Mouse (Mus musculus): ENCODE measurements around the gene Cmklr1. TPM values are rescaled to one million over a fixed set of nuclear protein-coding genes. Genes with fewer than 3 reads are reported as not detected.

The Cmklr1 gene
- 2.2 and 3.0 TPM in 2 replicates for polyA plus RNA-seq (2012; rRNA removed)

DNA sequence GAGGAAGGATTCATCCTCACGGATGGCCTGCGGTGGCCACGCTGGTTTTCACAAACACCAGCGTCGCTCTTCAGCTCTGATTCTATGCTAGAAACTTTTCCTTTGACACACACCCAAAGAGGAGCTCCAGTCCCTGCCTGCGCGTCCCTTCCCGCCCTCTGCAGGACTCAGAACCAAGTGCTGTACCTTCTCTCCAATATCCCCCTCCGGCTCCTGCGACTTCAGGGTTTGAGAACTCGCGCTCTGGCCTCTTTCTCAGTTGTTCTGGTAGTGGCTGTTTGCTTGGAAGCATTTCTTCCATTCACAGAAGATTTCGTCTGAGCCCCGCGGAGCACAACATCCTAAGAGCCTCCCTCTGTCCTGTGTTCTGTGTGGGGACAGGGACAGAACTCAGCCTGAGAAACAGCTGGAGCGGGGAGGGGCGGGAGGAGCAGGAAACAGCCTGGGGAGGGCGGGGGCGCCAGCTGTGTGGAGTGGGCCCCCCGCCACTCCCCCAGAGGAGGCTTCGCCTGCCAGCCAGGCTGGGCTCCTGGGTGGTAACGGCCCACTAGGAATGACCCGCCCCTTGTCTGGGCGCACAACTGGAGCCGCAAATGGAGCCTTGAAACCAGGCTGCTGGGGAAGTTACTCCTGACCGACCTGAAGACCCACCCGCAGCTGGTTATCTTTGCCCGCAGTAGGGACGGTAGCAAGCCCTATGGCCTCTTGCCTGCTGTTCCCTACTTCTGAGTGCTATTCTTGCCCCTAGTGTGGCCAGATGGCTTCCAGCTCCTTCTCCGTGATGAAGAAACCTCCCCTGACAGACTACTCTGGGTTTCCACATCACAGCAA lies at the start of gene Cmklr1:
Gene Cmklr1, minus strand, starts transcription at position 392 of the 831 bp plus-strand sequence.
- TF ChIP-seq POLR2A (IDR thresholded peaks at IDR 0.05; ENCODE audit: borderline replicate concordance, insufficient read depth, low read length): no peak
- 0 out of 2 replicates have a peak, but pooled peaks have one; percentile 2 for TF ChIP-seq CTCF (IDR thresholded peaks at IDR 0.05; ENCODE audit: borderline replicate concordance, insufficient read depth, low read depth, low read length)
- Histone ChIP-seq H3K4me3 (replicated peaks; ENCODE audit: insufficient read depth, low read depth, low read length) (no peak within 1 kb of the TSS), H3K27ac (ENCODE audit: insufficient read depth, low read length) (no peak within 1 kb of the TSS), H3K4me1 (ENCODE audit: control insufficient read depth, insufficient read depth, low read length) (peaks cover 9% of the 10 kb centered on the region), H3K27me3 (ENCODE audit: control insufficient read depth, insufficient read depth, low read length) (no peaks in the 10 kb centered on the region)
- peak in 1 of 2 experiments; percentile 31 for DNase-seq
- WGBS: 50% methylated on average over 30 of the region's 30 CpGs

DNA sequence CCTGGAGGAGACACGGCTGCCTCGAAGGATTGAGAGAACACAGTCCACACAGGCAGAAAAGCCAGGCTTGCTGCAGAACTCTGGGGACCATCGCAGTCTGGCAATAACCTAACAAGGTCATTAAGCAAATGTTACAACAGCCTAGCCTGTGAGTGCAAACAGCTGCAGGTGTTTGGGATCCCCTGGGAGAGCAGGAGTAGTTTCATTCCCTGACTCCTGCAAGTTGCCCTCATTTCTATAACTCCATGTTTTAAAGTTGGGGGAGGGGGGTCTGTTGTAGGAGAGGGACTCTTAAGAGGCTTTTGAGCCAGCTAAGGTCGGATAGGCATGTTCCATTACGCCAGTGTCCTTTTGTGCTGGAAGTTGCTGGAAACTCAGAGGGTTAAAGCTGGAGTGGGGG lies 44.2 kb upstream of the Cmklr1 start:
- Histone ChIP-seq H3K4me1 (ENCODE audit: control insufficient read depth, insufficient read depth, low read length) (peaks cover 18% of the 10 kb centered on the region), H3K27me3 (ENCODE audit: control insufficient read depth, insufficient read depth, low read length) (no peaks in the 10 kb centered on the region), H3K4me3 (replicated peaks; ENCODE audit: insufficient read depth, low read depth, low read length) (no peak overlapping the region), H3K27ac (ENCODE audit: insufficient read depth, low read length) (no peak overlapping the region)
- DNase-seq: no peak
- 42% methylated on average over 5 of the region's 5 CpGs for WGBS
- TF ChIP-seq CTCF (IDR thresholded peaks at IDR 0.05; ENCODE audit: borderline replicate concordance, insufficient read depth, low read depth, low read length) (no peak), POLR2A (IDR thresholded peaks at IDR 0.05; ENCODE audit: borderline replicate concordance, insufficient read depth, low read length) (no peak)

DNA sequence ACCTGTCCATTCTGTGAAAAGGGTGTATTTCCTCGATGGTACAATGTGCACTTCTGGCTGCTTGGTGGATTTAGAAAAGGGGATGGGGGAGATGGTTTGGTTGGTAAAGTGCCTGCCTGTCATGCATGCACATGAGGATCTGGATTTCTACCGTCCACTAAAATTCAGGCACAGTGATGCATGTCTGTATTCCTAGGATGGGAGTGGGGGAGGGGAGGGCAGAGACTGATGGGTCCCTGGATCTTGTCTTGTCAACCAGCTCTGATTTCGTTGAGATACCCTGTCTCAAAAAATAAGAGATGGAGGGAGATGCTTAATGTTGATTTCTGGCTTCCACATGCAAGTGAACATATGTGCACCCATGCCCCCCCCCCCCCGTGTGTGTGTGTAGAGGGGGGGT lies 43.8 kb upstream of the Cmklr1 start:
- Histone ChIP-seq H3K27me3 (ENCODE audit: control insufficient read depth, insufficient read depth, low read length) (no peaks in the 10 kb centered on the region), H3K4me3 (replicated peaks; ENCODE audit: insufficient read depth, low read depth, low read length) (no peak overlapping the region), H3K27ac (ENCODE audit: insufficient read depth, low read length) (no peak overlapping the region), H3K4me1 (ENCODE audit: control insufficient read depth, insufficient read depth, low read length) (peaks cover 18% of the 10 kb centered on the region)
- TF ChIP-seq POLR2A (IDR thresholded peaks at IDR 0.05; ENCODE audit: borderline replicate concordance, insufficient read depth, low read length) (no peak), CTCF (IDR thresholded peaks at IDR 0.05; ENCODE audit: borderline replicate concordance, insufficient read depth, low read depth, low read length) (no peak)
- WGBS: 50% methylated on average over 4 of the region's 4 CpGs
- DNase-seq: no peak

DNA sequence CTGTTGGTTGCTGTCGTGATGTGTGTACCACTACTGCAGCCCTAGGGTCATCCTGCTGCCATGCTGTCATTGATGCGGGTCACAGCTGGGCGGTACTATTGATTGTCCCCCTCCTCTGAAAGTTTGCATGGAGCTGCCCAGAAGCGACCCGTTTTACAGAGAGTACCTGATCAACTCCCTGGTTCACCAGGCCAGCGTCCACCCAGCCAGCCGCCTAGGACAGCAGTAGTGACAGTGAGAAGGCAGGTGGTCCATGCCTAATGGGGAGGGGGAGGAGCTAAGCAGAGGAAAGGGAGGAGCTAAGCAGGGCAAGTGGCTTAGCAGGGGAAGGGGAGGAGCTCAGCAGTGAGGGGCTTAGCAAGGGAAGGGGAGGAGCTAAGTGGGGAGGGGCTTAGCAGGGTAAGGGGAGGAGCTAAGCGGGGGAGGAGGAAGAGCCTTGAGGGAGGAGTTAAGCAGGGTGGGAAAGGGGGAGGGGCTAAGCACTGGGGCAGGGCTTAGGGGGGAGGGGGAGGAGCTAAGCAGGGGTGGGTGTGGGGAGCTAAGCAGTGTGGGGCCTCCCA lies 43.0 kb upstream of the Cmklr1 start:
- H3K4me3 ChIP-seq (replicated peaks; ENCODE audit: insufficient read depth, low read depth, low read length): no peak overlapping the region
- H3K4me1 ChIP-seq (ENCODE audit: control insufficient read depth, insufficient read depth, low read length): peaks cover 19% of the 10 kb centered on the region
- DNase-seq: no peak
- 93% methylated on average over 8 of the region's 8 CpGs for WGBS
- no peaks in the 10 kb centered on the region for H3K27me3 ChIP-seq (ENCODE audit: control insufficient read depth, insufficient read depth, low read length)
- TF ChIP-seq CTCF (IDR thresholded peaks at IDR 0.05; ENCODE audit: borderline replicate concordance, insufficient read depth, low read depth, low read length): no peak
- no peak for TF ChIP-seq POLR2A (IDR thresholded peaks at IDR 0.05; ENCODE audit: borderline replicate concordance, insufficient read depth, low read length)
- no peak overlapping the region for H3K27ac ChIP-seq (ENCODE audit: insufficient read depth, low read length)

DNA sequence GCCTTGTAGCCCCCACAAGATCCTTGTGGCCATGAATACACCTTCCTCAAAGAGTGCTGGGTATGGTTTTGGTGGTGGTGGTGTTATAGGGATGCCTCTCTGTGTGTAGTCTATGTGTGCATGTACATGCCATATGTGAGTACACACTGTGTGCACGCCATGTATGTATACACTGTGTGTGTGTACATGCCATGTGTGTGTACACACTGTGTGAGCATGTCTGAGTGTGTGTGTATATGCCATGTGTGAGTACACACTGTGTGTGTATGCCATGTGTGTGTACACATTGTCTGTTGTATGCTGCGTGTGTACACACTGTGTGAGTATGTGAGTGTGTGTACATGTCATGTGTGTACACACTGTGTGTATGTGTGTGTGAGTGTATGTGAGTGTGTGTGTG lies 40.6 kb upstream of the Cmklr1 start:
- Histone ChIP-seq H3K4me1 (ENCODE audit: control insufficient read depth, insufficient read depth, low read length) (peaks cover 23% of the 10 kb centered on the region), H3K27ac (ENCODE audit: insufficient read depth, low read length) (peak overlapping the region; percentile 71; the same call in 1 of the 2 replicates), H3K27me3 (ENCODE audit: control insufficient read depth, insufficient read depth, low read length) (no peaks in the 10 kb centered on the region), H3K4me3 (replicated peaks; ENCODE audit: insufficient read depth, low read depth, low read length) (no peak overlapping the region)
- DNase-seq: no peak
- WGBS: 98% methylated on average over 2 of the region's 2 CpGs
- no peak for TF ChIP-seq POLR2A (IDR thresholded peaks at IDR 0.05; ENCODE audit: borderline replicate concordance, insufficient read depth, low read length)
- TF ChIP-seq CTCF (IDR thresholded peaks at IDR 0.05; ENCODE audit: borderline replicate concordance, insufficient read depth, low read depth, low read length): no peak

DNA sequence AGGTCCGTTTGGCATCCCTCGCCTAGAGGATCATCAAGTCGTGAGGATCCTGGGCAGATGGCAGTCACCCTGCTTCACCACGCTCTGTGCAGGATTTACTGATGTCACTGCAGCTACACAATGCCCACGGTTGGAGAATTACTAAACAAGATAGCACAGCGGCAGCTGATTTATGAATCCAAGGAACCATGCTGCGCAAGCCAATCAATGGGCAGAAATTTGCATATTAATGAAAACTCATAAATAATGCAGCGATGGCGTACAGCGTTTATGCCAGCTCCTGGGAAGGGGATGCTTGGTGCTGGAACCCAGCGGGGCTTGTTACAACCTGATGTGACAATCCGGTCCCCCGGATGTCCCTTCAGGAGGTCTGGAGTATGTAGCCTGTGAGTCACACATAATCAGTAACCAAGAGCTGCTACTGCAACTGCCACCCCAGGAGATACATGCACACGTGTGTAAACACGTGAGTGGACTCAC lies 39.9 kb upstream of the Cmklr1 start:
- Histone ChIP-seq H3K4me3 (replicated peaks; ENCODE audit: insufficient read depth, low read depth, low read length) (no peak overlapping the region), H3K27ac (ENCODE audit: insufficient read depth, low read length) (peak overlapping the region; percentile 71), H3K27me3 (ENCODE audit: control insufficient read depth, insufficient read depth, low read length) (no peaks in the 10 kb centered on the region), H3K4me1 (ENCODE audit: control insufficient read depth, insufficient read depth, low read length) (peaks cover 26% of the 10 kb centered on the region)
- DNase-seq: peak; percentile 55 to 61
- 15% methylated on average over 15 of the region's 15 CpGs for WGBS
- TF ChIP-seq CTCF (IDR thresholded peaks at IDR 0.05; ENCODE audit: borderline replicate concordance, insufficient read depth, low read depth, low read length) (no peak), POLR2A (IDR thresholded peaks at IDR 0.05; ENCODE audit: borderline replicate concordance, insufficient read depth, low read length) (0 out of 2 replicates have a peak, but pooled peaks have one; percentile 20)

DNA sequence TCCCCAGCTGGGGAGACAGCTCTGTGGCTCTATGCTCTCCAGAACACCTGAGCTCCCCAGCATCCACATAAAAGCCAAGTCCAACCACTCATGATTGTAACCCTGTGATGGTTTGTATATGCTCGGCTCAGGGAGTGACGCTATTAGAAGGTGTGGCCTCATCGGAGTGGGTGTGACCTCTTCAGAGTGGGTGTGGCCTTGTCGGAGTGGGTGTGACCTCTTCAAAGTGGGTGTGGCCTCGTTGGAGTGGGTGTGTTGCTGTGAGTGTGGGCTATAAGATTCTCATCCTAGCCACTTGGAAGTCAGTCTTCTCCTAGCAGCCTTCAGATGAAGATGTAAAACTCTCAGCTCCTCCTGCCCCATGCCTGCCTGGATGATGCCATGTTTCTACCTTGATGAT lies 37.3 kb upstream of the Cmklr1 start:
- no peak for TF ChIP-seq CTCF (IDR thresholded peaks at IDR 0.05; ENCODE audit: borderline replicate concordance, insufficient read depth, low read depth, low read length)
- TF ChIP-seq POLR2A (IDR thresholded peaks at IDR 0.05; ENCODE audit: borderline replicate concordance, insufficient read depth, low read length): no peak
- Histone ChIP-seq H3K27me3 (ENCODE audit: control insufficient read depth, insufficient read depth, low read length) (no peaks in the 10 kb centered on the region), H3K27ac (ENCODE audit: insufficient read depth, low read length) (no peak overlapping the region), H3K4me3 (replicated peaks; ENCODE audit: insufficient read depth, low read depth, low read length) (no peak overlapping the region), H3K4me1 (ENCODE audit: control insufficient read depth, insufficient read depth, low read length) (peaks cover 33% of the 10 kb centered on the region)
- no peak for DNase-seq
- WGBS: 91% methylated on average over 5 of the region's 5 CpGs
